ENCODE assay signal across 8 mouse cellular contexts in genomic region chr2:75832781-75833180, GRCm38 (mm10). TPM values are rescaled to one million over a fixed set of nuclear protein-coding genes. Genes with fewer than 3 reads are reported as not detected.
DNase-seq lines count a peak whose midpoint lies in the region; ATAC-seq and TF ChIP-seq lines count a peak whose summit lies in the region.

No protein-coding gene starts in this region.

- no peaks in the 10 kb centered on the region for H3K36me3 ChIP-seq in liver, embryonic 13.5 days

- H3K27ac ChIP-seq in gastrocnemius, adult 2 months: peak overlapping the region; percentile 89
- no peak overlapping the region for H3K27ac ChIP-seq in liver, embryonic 13.5 days

- peak overlapping the region; percentile 70 for H3K4me2 ChIP-seq in liver, embryonic 13.5 days

- H3K27me3 ChIP-seq in liver, embryonic 13.5 days: no peaks in the 10 kb centered on the region

- peak overlapping the region; percentile 74 for H3K4me3 ChIP-seq in gastrocnemius, adult 2 months
- H3K4me3 ChIP-seq in liver, embryonic 13.5 days (replicated peaks): peak overlapping the region; percentile 77

- no peak for DNase-seq in gastrocnemius, adult 2 months
- DNase-seq in gastrocnemius, postnatal 25 days: no peak
- DNase-seq in 416B (ENCODE audit: low read depth): peak; percentile 68
- no peak for DNase-seq in liver, embryonic 13.5 days
- no peak for DNase-seq in B cell, adult 2 months
- no peak for DNase-seq in urinary bladder, postnatal 10 days (ENCODE audit: low spot score)
- DNase-seq in kidney, postnatal 10 days: no peak

- WGBS in liver, embryonic 13.5 days (ENCODE audit: insufficient replicate concordance): under 1% methylated on average over 5 of the region's 5 CpGs

- H3K4me1 ChIP-seq in liver, embryonic 13.5 days (replicated peaks): peaks cover 46% of the 10 kb centered on the region

- ATAC-seq in erythroid progenitor cell, adult 5-6 weeks (replicated peaks; ENCODE audit: low FRiP score, poor library complexity, severe bottlenecking): 0 out of 2 replicates have a peak, but pooled peaks have one; percentile 0
- ATAC-seq in liver, embryonic 13.5 days (ENCODE audit: low read depth): no peak

- H3K9me3 ChIP-seq in liver, embryonic 13.5 days (replicated peaks): no peaks in the 10 kb centered on the region

- TF ChIP-seq CTCF in gastrocnemius, adult 2 months (IDR thresholded peaks at IDR 0.05): no peak

- H3K9ac ChIP-seq in liver, embryonic 13.5 days: peak overlapping the region; percentile 85

- intact Hi-C loops in gastrocnemius, adult 2 months (cut with DNase I): no loop called here

RNA-seq across cellular contexts. Expression of gene Agps, which starts 0.8 kb away (rescaled TPM):
- 10 to 100 TPM; 17.7 to 25.4 TPM for total RNA-seq in gastrocnemius, adult 2 months (2021)
- 10 to 100 TPM; 22.4 to 25.4 TPM for total RNA-seq in gastrocnemius, postnatal 25 days (2021)
- 39.4 and 41.8 TPM in 2 replicates for total RNA-seq in erythroid progenitor cell, adult 5-6 weeks (2015; ENCODE audit: low replicate concordance)
- total RNA-seq in erythroid progenitor cell, adult 5-6 weeks (2017; ENCODE audit: low replicate concordance): 13.2 and 31.8 TPM in 2 replicates
- polyA plus RNA-seq in liver, embryonic 13.5 days (2015; fragmentation: Nextera tagmentation; extraction: Ambion mirVana): 14.3 and 18.2 TPM in 2 replicates
